Mouse (Mus musculus): ENCODE results near the gene Lhx9. TPM values are rescaled to one million over a fixed set of nuclear protein-coding genes. Genes with fewer than 3 reads are reported as not detected.

The Lhx9 gene
- polyA plus RNA-seq, 1 experiment from 2014 or later = 0.07 TPM

- Histone ChIP-seq H3K9me3 (ENCODE audit: control insufficient read depth, low read length) (no peaks in the 10 kb centered on the region), H3K27me3 (ENCODE audit: control insufficient read depth, insufficient read depth, low read length) (peaks cover 73% of the 10 kb centered on the region), H3K4me2 (replicated peaks; ENCODE audit: low read depth, low read length) (peak overlapping the region; percentile 48), H3K4me3 (ENCODE audit: low read length) (peak overlapping the region; percentile 32), H3K36me3 (ENCODE audit: control insufficient read depth, insufficient read depth, low read length) (no peaks in the 10 kb centered on the region; the same call in 1 of the 2 replicates), H3K9ac (ENCODE audit: low read depth, low read length) (no peak overlapping the region), H3K27ac (ENCODE audit: low read depth, low read length) (no peak overlapping the region), H3K4me1 (ENCODE audit: control insufficient read depth, insufficient read depth, low read length) (0 out of 2 replicates have a peak, but pooled peaks cover 8% of the 10 kb centered on the region)
- ATAC-seq (ENCODE audit: low FRiP score, low TSS enrichment) = peak; percentile 21; the same call in 1 of the 2 replicates
- WGBS = under 1% methylated on average over 16 of the region's 16 CpGs
Observed at GRCm38 (mm10) chr1:138848026-138848425, 351 bp downstream of the Lhx9 start.

- Histone ChIP-seq H3K4me1 (ENCODE audit: control insufficient read depth, insufficient read depth, low read length) (0 out of 2 replicates have a peak, but pooled peaks cover 8% of the 10 kb centered on the region), H3K36me3 (ENCODE audit: control insufficient read depth, insufficient read depth, low read length) (no peaks in the 10 kb centered on the region; the same call in 1 of the 2 replicates), H3K9ac (ENCODE audit: low read depth, low read length) (no peak overlapping the region), H3K27me3 (ENCODE audit: control insufficient read depth, insufficient read depth, low read length) (peaks cover 80% of the 10 kb centered on the region), H3K4me2 (replicated peaks; ENCODE audit: low read depth, low read length) (peak overlapping the region; percentile 15; the same call in 1 of the 2 replicates), H3K9me3 (ENCODE audit: control insufficient read depth, low read length) (no peaks in the 10 kb centered on the region), H3K27ac (ENCODE audit: low read depth, low read length) (no peak overlapping the region), H3K4me3 (ENCODE audit: low read length) (no peak overlapping the region)
- ATAC-seq (ENCODE audit: low FRiP score, low TSS enrichment) = no peak
- WGBS = under 1% methylated on average over 21 of the region's 21 CpGs
Observed at GRCm38 (mm10) chr1:138847146-138847545, 1.2 kb downstream of the Lhx9 start.

GRCm38 (mm10) chr1:138846581-138846980 lies 1.8 kb downstream of the Lhx9 start:
- Histone ChIP-seq H3K27me3 (ENCODE audit: control insufficient read depth, insufficient read depth, low read length) (peaks cover 80% of the 10 kb centered on the region), H3K4me1 (ENCODE audit: control insufficient read depth, insufficient read depth, low read length) (peaks cover 8% of the 10 kb centered on the region; the same call in 1 of the 2 replicates), H3K9me3 (ENCODE audit: control insufficient read depth, low read length) (no peaks in the 10 kb centered on the region), H3K36me3 (ENCODE audit: control insufficient read depth, insufficient read depth, low read length) (no peaks in the 10 kb centered on the region; the same call in 1 of the 2 replicates), H3K9ac (ENCODE audit: low read depth, low read length) (no peak overlapping the region), H3K4me3 (ENCODE audit: low read length) (no peak overlapping the region), H3K27ac (ENCODE audit: low read depth, low read length) (no peak overlapping the region), H3K4me2 (replicated peaks; ENCODE audit: low read depth, low read length) (no peak overlapping the region)
- 5% methylated on average over 9 of the region's 9 CpGs for WGBS
- ATAC-seq (ENCODE audit: low FRiP score, low TSS enrichment) = no peak

- no peak overlapping the region for H3K9ac ChIP-seq (ENCODE audit: low read depth, low read length)
- H3K4me2 ChIP-seq (replicated peaks; ENCODE audit: low read depth, low read length) = no peak overlapping the region
- H3K4me1 ChIP-seq (ENCODE audit: control insufficient read depth, insufficient read depth, low read length) = peaks cover 8% of the 10 kb centered on the region; the same call in 1 of the 2 replicates
- H3K4me3 ChIP-seq (ENCODE audit: low read length) = no peak overlapping the region
- H3K27ac ChIP-seq (ENCODE audit: low read depth, low read length) = no peak overlapping the region
- H3K27me3 ChIP-seq (ENCODE audit: control insufficient read depth, insufficient read depth, low read length) = peaks cover 80% of the 10 kb centered on the region
- ATAC-seq (ENCODE audit: low FRiP score, low TSS enrichment) = no peak
- H3K9me3 ChIP-seq (ENCODE audit: control insufficient read depth, low read length) = no peaks in the 10 kb centered on the region
- 4% methylated on average over 12 of the region's 12 CpGs for WGBS
- H3K36me3 ChIP-seq (ENCODE audit: control insufficient read depth, insufficient read depth, low read length) = no peaks in the 10 kb centered on the region
Observed at GRCm38 (mm10) chr1:138846131-138846530, 2.2 kb downstream of the Lhx9 start.

GRCm38 (mm10) chr1:138845481-138845880 lies 2.9 kb downstream of the Lhx9 start:
- Histone ChIP-seq H3K4me3 (ENCODE audit: low read length) (no peak overlapping the region), H3K4me1 (ENCODE audit: control insufficient read depth, insufficient read depth, low read length) (peaks cover 8% of the 10 kb centered on the region; the same call in 1 of the 2 replicates), H3K9ac (ENCODE audit: low read depth, low read length) (no peak overlapping the region)

GRCm38 (mm10) chr1:138844166-138844565 lies 4.2 kb downstream of the Lhx9 start:
- 2% methylated on average over 3 of the region's 3 CpGs for WGBS
- Histone ChIP-seq H3K27me3 (ENCODE audit: control insufficient read depth, insufficient read depth, low read length) (peaks cover 76% of the 10 kb centered on the region), H3K9ac (ENCODE audit: low read depth, low read length) (no peak overlapping the region), H3K27ac (ENCODE audit: low read depth, low read length) (no peak overlapping the region), H3K9me3 (ENCODE audit: control insufficient read depth, low read length) (no peaks in the 10 kb centered on the region), H3K36me3 (ENCODE audit: control insufficient read depth, insufficient read depth, low read length) (no peaks in the 10 kb centered on the region), H3K4me2 (replicated peaks; ENCODE audit: low read depth, low read length) (peak overlapping the region; percentile 46; the same call in 1 of the 2 replicates), H3K4me3 (ENCODE audit: low read length) (peak overlapping the region; percentile 27; the same call in 1 of the 2 replicates), H3K4me1 (ENCODE audit: control insufficient read depth, insufficient read depth, low read length) (peaks cover 8% of the 10 kb centered on the region; the same call in 1 of the 2 replicates)
- no peak for ATAC-seq (ENCODE audit: low FRiP score, low TSS enrichment)

More at GRCm38 (mm10) chr1:138845481-138845880, 2.9 kb downstream of the Lhx9 start:
- peaks cover 76% of the 10 kb centered on the region for H3K27me3 ChIP-seq (ENCODE audit: control insufficient read depth, insufficient read depth, low read length)
- H3K4me2 ChIP-seq (replicated peaks; ENCODE audit: low read depth, low read length) = no peak overlapping the region
- H3K27ac ChIP-seq (ENCODE audit: low read depth, low read length) = no peak overlapping the region
- no peaks in the 10 kb centered on the region for H3K36me3 ChIP-seq (ENCODE audit: control insufficient read depth, insufficient read depth, low read length)
- 11% methylated on average over 3 of the region's 3 CpGs for WGBS
- ATAC-seq (ENCODE audit: low FRiP score, low TSS enrichment) = no peak
- H3K9me3 ChIP-seq (ENCODE audit: control insufficient read depth, low read length) = no peaks in the 10 kb centered on the region

- H3K27me3 ChIP-seq (ENCODE audit: control insufficient read depth, insufficient read depth, low read length) = peaks cover 73% of the 10 kb centered on the region
Observed at GRCm38 (mm10) chr1:138843361-138844091, 4.9 kb downstream of the Lhx9 start.

GRCm38 (mm10) chr1:138842756-138843155 lies 5.6 kb downstream of the Lhx9 start:
- Histone ChIP-seq H3K9ac (ENCODE audit: low read depth, low read length) (no peak overlapping the region), H3K4me2 (replicated peaks; ENCODE audit: low read depth, low read length) (no peak overlapping the region), H3K4me1 (ENCODE audit: control insufficient read depth, insufficient read depth, low read length) (peaks cover 3% of the 10 kb centered on the region; the same call in 1 of the 2 replicates), H3K27me3 (ENCODE audit: control insufficient read depth, insufficient read depth, low read length) (peaks cover 73% of the 10 kb centered on the region), H3K9me3 (ENCODE audit: control insufficient read depth, low read length) (no peaks in the 10 kb centered on the region), H3K27ac (ENCODE audit: low read depth, low read length) (no peak overlapping the region), H3K4me3 (ENCODE audit: low read length) (no peak overlapping the region), H3K36me3 (ENCODE audit: control insufficient read depth, insufficient read depth, low read length) (no peaks in the 10 kb centered on the region)
- WGBS = 3% methylated on average over 10 of the region's 10 CpGs
- no peak for ATAC-seq (ENCODE audit: low FRiP score, low TSS enrichment)

More at GRCm38 (mm10) chr1:138843361-138844091, 4.9 kb downstream of the Lhx9 start:
- WGBS = under 1% methylated on average over 35 of the region's 35 CpGs
- H3K27ac ChIP-seq (ENCODE audit: low read depth, low read length) = no peak overlapping the region
- no peak for ATAC-seq (ENCODE audit: low FRiP score, low TSS enrichment)
- H3K4me3 ChIP-seq (ENCODE audit: low read length) = peak overlapping the region; percentile 27
- H3K4me2 ChIP-seq (replicated peaks; ENCODE audit: low read depth, low read length) = peak overlapping the region; percentile 46
- H3K9me3 ChIP-seq (ENCODE audit: control insufficient read depth, low read length) = no peaks in the 10 kb centered on the region
- H3K9ac ChIP-seq (ENCODE audit: low read depth, low read length) = no peak overlapping the region
- peaks cover 7% of the 10 kb centered on the region; the same call in 1 of the 2 replicates for H3K4me1 ChIP-seq (ENCODE audit: control insufficient read depth, insufficient read depth, low read length)
- H3K36me3 ChIP-seq (ENCODE audit: control insufficient read depth, insufficient read depth, low read length) = no peaks in the 10 kb centered on the region

GRCm38 (mm10) chr1:138842315-138842714 lies 6.1 kb downstream of the Lhx9 start:
- no peaks in the 10 kb centered on the region for H3K9me3 ChIP-seq (ENCODE audit: control insufficient read depth, low read length)
- WGBS = 0% methylated on average over 8 of the region's 8 CpGs
- H3K4me1 ChIP-seq (ENCODE audit: control insufficient read depth, insufficient read depth, low read length) = peaks cover 2% of the 10 kb centered on the region; the same call in 1 of the 2 replicates
- no peaks in the 10 kb centered on the region for H3K36me3 ChIP-seq (ENCODE audit: control insufficient read depth, insufficient read depth, low read length)
- no peak for ATAC-seq (ENCODE audit: low FRiP score, low TSS enrichment)
- H3K4me2 ChIP-seq (replicated peaks; ENCODE audit: low read depth, low read length) = peak overlapping the region; percentile 37; the same call in 1 of the 2 replicates
- H3K27ac ChIP-seq (ENCODE audit: low read depth, low read length) = no peak overlapping the region
- peak overlapping the region; percentile 26; the same call in 1 of the 2 replicates for H3K4me3 ChIP-seq (ENCODE audit: low read length)
- peaks cover 73% of the 10 kb centered on the region for H3K27me3 ChIP-seq (ENCODE audit: control insufficient read depth, insufficient read depth, low read length)
- no peak overlapping the region for H3K9ac ChIP-seq (ENCODE audit: low read depth, low read length)

All from kidney, embryonic 14.5 days (tissue).